Mouse (Mus musculus) bone marrow, adult 2 months (tissue): ENCODE results near the gene Azin2.

Experiments used
- CTCF ChIP-seq: fragments of 200-500 bp; IDR thresholded peaks from 2 replicates; pipeline ENCODE4 v1.5.1; 2011; ENCODE audit warnings: low read length, control low read depth; ENCODE audit not compliant: control insufficient read depth, insufficient read depth
- POLR2A ChIP-seq: fragments of 200-500 bp; IDR thresholded peaks from 2 replicates; pipeline ENCODE4 v1.6.1; 2011; ENCODE audit warnings: low read depth, mild to moderate bottlenecking, control low read depth, low read length, borderline replicate concordance; ENCODE audit not compliant: control insufficient read depth

GRCm38 (mm10) chr4:128962926-128963290 is 666 bp upstream of the Azin2 start:
- no peak for TF ChIP-seq CTCF
- no peak for TF ChIP-seq POLR2A
